Mouse (Mus musculus): Measurements from ENCODE around the gene Col1a1. TPM values are rescaled to one million over a fixed set of nuclear protein-coding genes. Genes with fewer than 3 reads are reported as not detected.

Col1a1 gene
- polyA plus RNA-seq, 1 experiment from 2014 or later = 7.4 TPM

GRCm38 (mm10) chr11:95001058-95001457 lies 65.0 kb downstream of the Col1a1 start:
- no peak overlapping the region for H3K4me2 ChIP-seq (ENCODE audit: low read depth, low read length)
- ATAC-seq (ENCODE audit: low read depth) = peak; percentile 59

GRCm38 (mm10) chr11:95001584-95002347 lies 65.7 kb downstream of the Col1a1 start:
- no peak for ATAC-seq (ENCODE audit: low read depth)
- Histone ChIP-seq H3K4me3 (ENCODE audit: low read depth, low read length) (no peak overlapping the region), H3K27me3 (ENCODE audit: control insufficient read depth, insufficient read depth, low read length) (no peaks in the 10 kb centered on the region), H3K27ac (ENCODE audit: low read depth, low read length) (no peak overlapping the region), H3K9ac (replicated peaks; ENCODE audit: low read depth, low read length) (no peak overlapping the region), H3K9me3 (ENCODE audit: control insufficient read depth, low read length) (no peaks in the 10 kb centered on the region), H3K36me3 (ENCODE audit: control insufficient read depth, insufficient read depth, low read length) (peaks cover 59% of the 10 kb centered on the region), H3K4me1 (ENCODE audit: control insufficient read depth, insufficient read depth, low read length) (peaks cover 18% of the 10 kb centered on the region), H3K4me2 (ENCODE audit: low read depth, low read length) (no peak overlapping the region)
- 86% methylated on average over 21 of the region's 21 CpGs for WGBS

More at GRCm38 (mm10) chr11:95001058-95001457, 65.0 kb downstream of the Col1a1 start:
- H3K36me3 ChIP-seq (ENCODE audit: control insufficient read depth, insufficient read depth, low read length) = peaks cover 62% of the 10 kb centered on the region
- peaks cover 18% of the 10 kb centered on the region for H3K4me1 ChIP-seq (ENCODE audit: control insufficient read depth, insufficient read depth, low read length)
- no peaks in the 10 kb centered on the region for H3K9me3 ChIP-seq (ENCODE audit: control insufficient read depth, low read length)
- H3K27ac ChIP-seq (ENCODE audit: low read depth, low read length) = peak overlapping the region; percentile 55; the same call in 1 of the 2 replicates
- no peak overlapping the region for H3K4me3 ChIP-seq (ENCODE audit: low read depth, low read length)
- WGBS = 2% methylated on average over 8 of the region's 8 CpGs
- H3K27me3 ChIP-seq (ENCODE audit: control insufficient read depth, insufficient read depth, low read length) = no peaks in the 10 kb centered on the region
- no peak overlapping the region for H3K9ac ChIP-seq (replicated peaks; ENCODE audit: low read depth, low read length)

Other genes with a start within 250 kb of the Col1a1 start
- 0.21 TPM in 1 of 2 replicates, not detected in the other for gene Gm11541, start 231.7 kb upstream of the Col1a1 start, polyA plus RNA-seq (2014; fragmentation: Nextera tagmentation; extraction: Ambion mirVana)
- not detected in 2 replicates for gene Cdc34b, start 194.4 kb upstream of the Col1a1 start, polyA plus RNA-seq (2014; fragmentation: Nextera tagmentation; extraction: Ambion mirVana)
- gene Tmem92, start 153.5 kb upstream of the Col1a1 start, polyA plus RNA-seq (2014; fragmentation: Nextera tagmentation; extraction: Ambion mirVana) = not detected in 2 replicates
- gene Hils1, start 31.4 kb downstream of the Col1a1 start, polyA plus RNA-seq (2014; fragmentation: Nextera tagmentation; extraction: Ambion mirVana) = not detected in 2 replicates
- gene Sgca, start 40.1 kb downstream of the Col1a1 start, polyA plus RNA-seq (2014; fragmentation: Nextera tagmentation; extraction: Ambion mirVana) = not detected in 2 replicates
- gene Ppp1r9b, start 54.8 kb downstream of the Col1a1 start, polyA plus RNA-seq (2014; fragmentation: Nextera tagmentation; extraction: Ambion mirVana) = 27.7 and 29.8 TPM in 2 replicates
- 131 and 144 TPM in 2 replicates for gene Samd14, start 73.7 kb downstream of the Col1a1 start, polyA plus RNA-seq (2014; fragmentation: Nextera tagmentation; extraction: Ambion mirVana)
- gene Pdk2, start 105.1 kb downstream of the Col1a1 start, polyA plus RNA-seq (2014; fragmentation: Nextera tagmentation; extraction: Ambion mirVana) = 21.8 and 23.1 TPM in 2 replicates
- 13.8 and 13.9 TPM in 2 replicates for gene Itga3, start 140.6 kb downstream of the Col1a1 start, polyA plus RNA-seq (2014; fragmentation: Nextera tagmentation; extraction: Ambion mirVana)
- gene Dlx3, start 183.9 kb downstream of the Col1a1 start, polyA plus RNA-seq (2014; fragmentation: Nextera tagmentation; extraction: Ambion mirVana) = 0.23 TPM in 1 of 2 replicates, not detected in the other
- gene Dlx4, start 210.0 kb downstream of the Col1a1 start, polyA plus RNA-seq (2014; fragmentation: Nextera tagmentation; extraction: Ambion mirVana) = not detected in 2 replicates